Mouse (Mus musculus) spleen, adult 12 weeks (tissue): Measurements from ENCODE around the gene Tfr2.
A peak's percentile ranks its signal among the peaks of the same experiment; 100 is the strongest.

Experiments
- DNase-seq: peaks from one replicate; pipeline ENCODE4 v3.0.0; 2022; ENCODE audit warnings: low spot score

Gene Tfr2

GRCm38 (mm10) chr5:137569665-137570064 lies at the start of gene Tfr2:
Gene Tfr2, plus strand, starts transcription at chr5:137569840.
- peak; percentile 87 for DNase-seq

GRCm38 (mm10) chr5:137521861-137522260 lies 47.8 kb upstream of the Tfr2 start:
- DNase-seq, result no peak

- DNase-seq, result no peak
Observed at GRCm38 (mm10) chr5:137522711-137523110, 46.9 kb upstream of the Tfr2 start.

- DNase-seq, result no peak
Observed at GRCm38 (mm10) chr5:137523396-137524250, 46.0 kb upstream of the Tfr2 start.

- no peak for DNase-seq
Observed at GRCm38 (mm10) chr5:137524251-137524515, 45.5 kb upstream of the Tfr2 start.

GRCm38 (mm10) chr5:137524671-137525070 lies 45.0 kb upstream of the Tfr2 start:
- DNase-seq, result no peak

- no peak for DNase-seq
Observed at GRCm38 (mm10) chr5:137525511-137525910, 44.1 kb upstream of the Tfr2 start.

GRCm38 (mm10) chr5:137526192-137526936 lies 43.3 kb upstream of the Tfr2 start:
- no peak for DNase-seq

GRCm38 (mm10) chr5:137527413-137527812 lies 42.2 kb upstream of the Tfr2 start:
- no peak for DNase-seq

- DNase-seq, result no peak
Observed at GRCm38 (mm10) chr5:137528247-137528968, 41.2 kb upstream of the Tfr2 start.

- no peak for DNase-seq
Observed at GRCm38 (mm10) chr5:137529221-137529995, 40.2 kb upstream of the Tfr2 start.

- no peak for DNase-seq
Observed at GRCm38 (mm10) chr5:137530075-137530474, 39.6 kb upstream of the Tfr2 start.

- peak; percentile 44 for DNase-seq
Observed at GRCm38 (mm10) chr5:137530588-137531413, 38.8 kb upstream of the Tfr2 start.

- peak; percentile 56 for DNase-seq
Observed at GRCm38 (mm10) chr5:137531414-137532130, 38.1 kb upstream of the Tfr2 start.

GRCm38 (mm10) chr5:137532131-137532807 lies 37.4 kb upstream of the Tfr2 start:
- peak; percentile 36 for DNase-seq

- no peak for DNase-seq
Observed at GRCm38 (mm10) chr5:137532808-137533116, 36.9 kb upstream of the Tfr2 start.

- peak; percentile 98 for DNase-seq
Observed at GRCm38 (mm10) chr5:137533117-137533827, 36.4 kb upstream of the Tfr2 start, which contains the start of the genes Epo and Gnb2. Gene Epo, minus strand, starts transcription at chr5:137533242. Gene Gnb2, minus strand, starts transcription at chr5:137533510.

GRCm38 (mm10) chr5:137534762-137535161 lies 34.9 kb upstream of the Tfr2 start:
- no peak for DNase-seq

- DNase-seq, result no peak
Observed at GRCm38 (mm10) chr5:137535318-137535717, 34.3 kb upstream of the Tfr2 start.
